Mouse (Mus musculus) heart, adult 2 months (tissue): ENCODE measurements around the gene Dpf3. TPM values are rescaled to one million over a fixed set of nuclear protein-coding genes. Genes with fewer than 3 reads are reported as not detected.

Experiments
- DNase-seq, 2 experiments: peaks; one replicate each; pipeline ENCODE4 v3.0.0; 2021
- H3K27ac ChIP-seq: fragments of 200-600 bp; 2 replicates; pipeline ENCODE4 v1.8.1; 2022
- H3K27me3 ChIP-seq: fragments of 200-500 bp; 2 replicates; pipeline ENCODE4 v1.6.1; 2012; ENCODE audit warnings: mild to moderate bottlenecking, low read length, inconsistent platforms, mixed read lengths; ENCODE audit not compliant: control insufficient read depth, insufficient read depth
- H3K36me3 ChIP-seq: fragments of 200-500 bp; 2 replicates; pipeline ENCODE4 v1.6.1; 2012; ENCODE audit warnings: low read length, inconsistent platforms; ENCODE audit not compliant: control insufficient read depth, insufficient read depth
- H3K4me1 ChIP-seq: fragments of 200-500 bp; 2 replicates; pipeline ENCODE4 v1.6.1; 2011; ENCODE audit warnings: low read length; ENCODE audit not compliant: control insufficient read depth, insufficient read depth
- H3K4me3 ChIP-seq: fragments of 200-600 bp; 2 replicates; pipeline ENCODE4 v1.8.1; 2022
- H3K79me2 ChIP-seq: fragments of 200-500 bp; replicated peaks from 2 replicates; pipeline ENCODE4 v1.6.1; 2012; ENCODE audit warnings: mild to moderate bottlenecking, inconsistent platforms, low read length, moderate library complexity, mixed read lengths; ENCODE audit not compliant: control insufficient read depth, insufficient read depth
- H3K9ac ChIP-seq: fragments of 200-500 bp; 2 replicates; pipeline ENCODE4 v1.6.1; 2012; ENCODE audit warnings: low read depth, mild to moderate bottlenecking, control low read depth, inconsistent platforms, low read length, mixed read lengths
- CTCF ChIP-seq: fragments of 200-600 bp; IDR thresholded peaks from 2 replicates; pipeline ENCODE4 v1.8.1; 2022; ENCODE audit warnings: antibody characterized with exemption, mild to moderate bottlenecking, moderate library complexity
- EP300 ChIP-seq: fragments of 200-500 bp; IDR thresholded peaks from 2 replicates; pipeline ENCODE4 v1.6.1; 2011; ENCODE audit warnings: low read depth, low read length, control low read depth; ENCODE audit not compliant: insufficient read depth
- POLR2A ChIP-seq: fragments of 200-500 bp; IDR thresholded peaks from 2 replicates; pipeline ENCODE4 v1.6.1; 2011; ENCODE audit warnings: mild to moderate bottlenecking, low read depth, low read length, control low read depth; ENCODE audit not compliant: insufficient read depth
- WGBS: fragments of 180-500 bp; shearing (Covaris S2); methylation state at CpG from one replicate; pipeline ENCODE4 v1.1.7; 2018; 5-methylcytosine and 5-hydroxymethylcytosine counted together
- intact Hi-C: fragments of 180-260 bp; cut with DNase I; formaldehyde crosslinking; loops from one replicate; pipeline ENCODE4 v1.15.1; 2025
- polyA plus RNA-seq: library from polyadenylated mRNA; depleted of rRNA; stranded (reverse); fragments of >200 nt; gene quantifications from 2 replicates; pipeline ENCODE4 v1.2.3, GENCODE M21; 2012
- total RNA-seq, 2 experiments: library from RNA; stranded (reverse); gene quantifications; 2 replicates each; pipeline ENCODE4 v1.2.3; 2021

Dpf3 gene
- total and polyA plus RNA-seq, 3 experiments: 9.1 to 18.8 (median 16.6) TPM

DNA sequence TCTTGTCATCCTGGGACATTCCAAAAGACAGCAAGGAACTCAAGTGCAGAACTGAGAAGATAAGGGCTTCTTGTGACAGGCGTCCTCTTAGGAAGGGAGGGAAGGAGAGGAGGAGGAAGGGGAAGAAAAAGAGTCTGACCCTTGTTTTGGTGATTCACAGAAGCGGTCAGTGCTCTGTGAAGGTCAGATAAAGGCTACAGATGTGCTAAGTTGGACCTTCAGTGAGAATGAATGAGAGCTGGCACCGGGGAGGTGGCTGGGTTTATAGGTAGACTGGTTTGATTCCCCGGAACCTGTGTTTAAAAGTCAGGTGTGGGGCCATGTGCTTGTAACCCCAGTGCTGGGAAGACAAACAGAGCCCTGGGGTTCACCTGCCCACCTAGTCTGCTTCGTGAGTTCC, 41.1 kb upstream of the Dpf3 start:
- DNase-seq: no peak
- H3K36me3 ChIP-seq: no peaks in the 10 kb centered on the region
- no peaks in the 10 kb centered on the region for H3K79me2 ChIP-seq
- intact Hi-C loops: no loop called here
- no peak overlapping the region for H3K27ac ChIP-seq
- no peaks in the 10 kb centered on the region for H3K27me3 ChIP-seq
- TF ChIP-seq EP300: no peak
- H3K4me1 ChIP-seq: no peaks in the 10 kb centered on the region; the same call in 1 of the 2 replicates
- no peak overlapping the region for H3K4me3 ChIP-seq
- no peak overlapping the region for H3K9ac ChIP-seq
- 82% methylated on average over 5 of the region's 5 CpGs for WGBS

GRCm38 (mm10) chr12:83527816-83528215, 40.3 kb upstream of the Dpf3 start:
- no peak for TF ChIP-seq CTCF
- TF ChIP-seq EP300: no peak
- TF ChIP-seq POLR2A: no peak
- no peak for DNase-seq
- H3K36me3 ChIP-seq: no peaks in the 10 kb centered on the region
- H3K27me3 ChIP-seq: no peaks in the 10 kb centered on the region
- no peak overlapping the region for H3K27ac ChIP-seq
- intact Hi-C loops: no loop called here
- no peak overlapping the region for H3K4me3 ChIP-seq
- H3K4me1 ChIP-seq: no peaks in the 10 kb centered on the region; the same call in 1 of the 2 replicates
- 79% methylated on average over 6 of the region's 6 CpGs for WGBS
- no peaks in the 10 kb centered on the region for H3K79me2 ChIP-seq
- H3K9ac ChIP-seq: no peak overlapping the region

GRCm38 (mm10) chr12:83525822-83526544, 38.5 kb upstream of the Dpf3 start:
- Histone ChIP-seq H3K27ac (no peak overlapping the region), H3K79me2 (no peaks in the 10 kb centered on the region), H3K4me1 (peaks cover 2% of the 10 kb centered on the region; the same call in 1 of the 2 replicates), H3K36me3 (no peaks in the 10 kb centered on the region), H3K27me3 (no peaks in the 10 kb centered on the region), H3K9ac (no peak overlapping the region), H3K4me3 (no peak overlapping the region)
- WGBS: 42% methylated on average over 18 of the region's 18 CpGs
- TF ChIP-seq CTCF (no peak), EP300 (no peak), POLR2A (no peak)
- DNase-seq: no peak
- intact Hi-C loops: no loop called here

DNA sequence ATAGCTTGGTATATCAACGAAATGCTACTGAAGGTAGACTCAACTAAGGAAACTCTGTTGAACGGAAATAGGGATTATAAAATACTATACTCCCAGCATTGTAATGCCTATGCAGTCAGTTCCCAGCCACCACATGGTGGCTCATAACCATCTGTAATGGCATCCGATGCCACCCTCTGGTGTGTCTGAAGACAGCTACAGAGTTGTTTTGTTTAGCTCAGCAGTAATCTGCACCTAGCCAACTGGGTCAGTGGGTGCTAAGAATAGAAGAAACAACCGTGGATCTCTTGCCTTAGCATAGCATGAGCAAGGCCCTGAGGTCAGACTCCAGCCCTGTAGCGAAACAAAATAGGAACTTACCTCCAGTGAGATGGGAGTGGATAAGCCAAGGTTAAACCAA, 36.8 kb upstream of the Dpf3 start:
- Histone ChIP-seq H3K27me3 (no peaks in the 10 kb centered on the region), H3K36me3 (no peaks in the 10 kb centered on the region), H3K27ac (peak overlapping the region; percentile 56), H3K4me1 (peaks cover 2% of the 10 kb centered on the region; the same call in 1 of the 2 replicates), H3K79me2 (no peaks in the 10 kb centered on the region), H3K9ac (no peak overlapping the region), H3K4me3 (no peak overlapping the region)
- TF ChIP-seq EP300 (no peak), CTCF (peak; percentile 50), POLR2A (no peak)
- DNase-seq: peak in 1 of 2 experiments; percentile 18
- intact Hi-C loops: loop anchor here (5.0 kb wide), 1 partner anchor 58 kb away; no protein-coding TSS in a partner anchor
- 59% methylated on average over 5 of the region's 5 CpGs for WGBS

DNA sequence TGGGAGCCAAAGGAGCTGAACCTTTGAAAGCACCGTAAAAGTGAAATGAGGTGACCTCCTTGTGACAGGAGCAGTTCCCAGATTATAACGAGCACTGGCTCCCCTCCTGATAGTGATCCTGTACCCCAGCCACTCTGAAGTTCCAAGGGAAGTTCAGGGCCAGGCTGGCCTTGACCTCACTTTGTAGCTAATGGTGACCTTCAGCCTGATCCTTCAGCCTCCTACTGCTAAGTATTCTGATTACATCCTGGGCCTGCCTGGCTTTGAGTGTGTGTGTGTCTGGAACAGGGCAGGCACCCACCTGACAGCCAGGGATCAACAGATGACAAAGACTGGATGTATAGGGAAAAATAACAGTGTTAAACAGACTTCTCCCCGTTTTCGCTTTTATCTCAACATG, 36.4 kb upstream of the Dpf3 start:
- DNase-seq: no peak
- Histone ChIP-seq H3K27ac (peak overlapping the region; percentile 56), H3K4me1 (peaks cover 2% of the 10 kb centered on the region; the same call in 1 of the 2 replicates), H3K4me3 (no peak overlapping the region), H3K36me3 (no peaks in the 10 kb centered on the region), H3K9ac (no peak overlapping the region), H3K79me2 (no peaks in the 10 kb centered on the region), H3K27me3 (no peaks in the 10 kb centered on the region)
- 65% methylated on average over 4 of the region's 4 CpGs for WGBS
- TF ChIP-seq POLR2A: no peak
- no peak for TF ChIP-seq EP300
- no peak for TF ChIP-seq CTCF
- intact Hi-C loops: loop anchor here (5.0 kb wide), 1 partner anchor 58 kb away; no protein-coding TSS in a partner anchor

DNA sequence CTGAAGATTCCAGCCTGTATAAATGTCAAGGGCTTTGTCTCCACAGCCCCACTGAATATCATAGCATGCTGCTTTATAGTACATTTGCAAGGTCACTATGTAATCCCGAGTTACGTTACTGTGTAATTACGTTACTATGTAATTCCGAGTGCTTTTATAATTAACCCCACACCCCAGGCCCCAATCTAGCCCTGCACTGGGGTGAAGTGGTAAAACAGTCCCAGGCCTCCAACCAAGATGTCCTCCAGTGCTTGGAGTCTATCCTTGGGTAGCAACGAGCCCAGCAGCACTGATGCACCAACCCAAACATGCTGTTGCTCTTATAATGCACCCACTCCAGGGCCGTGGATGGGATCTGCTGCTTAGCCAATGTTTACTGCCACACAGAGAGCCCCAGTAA, 35.5 kb upstream of the Dpf3 start:
- Histone ChIP-seq H3K4me3 (no peak overlapping the region), H3K27me3 (no peaks in the 10 kb centered on the region), H3K9ac (no peak overlapping the region), H3K27ac (no peak overlapping the region), H3K36me3 (no peaks in the 10 kb centered on the region), H3K4me1 (peaks cover 2% of the 10 kb centered on the region; the same call in 1 of the 2 replicates), H3K79me2 (no peaks in the 10 kb centered on the region)
- intact Hi-C loops: loop anchor here (5.0 kb wide), 1 partner anchor 59 kb away; no protein-coding TSS in a partner anchor
- TF ChIP-seq CTCF (no peak), EP300 (no peak), POLR2A (no peak)
- WGBS: 92% methylated on average over 6 of the region's 6 CpGs
- DNase-seq: no peak
